Mouse (Mus musculus) myocyte (in vitro differentiated cells): ENCODE results near the gene Xylt2. TPM values are rescaled to one million over a fixed set of nuclear protein-coding genes. Genes with fewer than 3 reads are reported as not detected.
"Not testable (repeated sequence)": the region's sequence is repeated elsewhere in the genome, so short reads cannot be mapped to it uniquely, and the experiment has no call there.

Experiments used
- H3K27me3 ChIP-seq: one replicate; pipeline ENCODE4 v1.6.1; 2011; ENCODE audit not compliant: control insufficient read depth, insufficient read depth, insufficient read length
- H3K36me3 ChIP-seq: one replicate; pipeline ENCODE4 v1.6.1; 2011; ENCODE audit not compliant: control insufficient read depth, insufficient read depth
- H3K4me2 ChIP-seq: one replicate; pipeline ENCODE4 v1.6.1; 2011; ENCODE audit warnings: low read depth, control low read depth
- H3K4me3 ChIP-seq: one replicate; pipeline ENCODE4 v1.5.1; 2011; ENCODE audit warnings: mild to moderate bottlenecking, control low read depth, moderate library complexity
- H3K79me2 ChIP-seq: one replicate; pipeline ENCODE4 v1.6.1; 2011; ENCODE audit not compliant: control insufficient read depth, insufficient read depth
- H3ac ChIP-seq: one replicate; pipeline ENCODE4 v1.6.1; 2011; ENCODE audit not compliant: control insufficient read depth, insufficient read length
- CEBPB ChIP-seq: IDR thresholded peaks from 2 replicates; pipeline ENCODE4 v1.6.1; 2011; ENCODE audit warnings: mild to moderate bottlenecking, moderate library complexity; ENCODE audit not compliant: poor library complexity, insufficient read depth, severe bottlenecking
- E2F4 ChIP-seq: IDR thresholded peaks from one replicate; pipeline ENCODE4 v1.6.1; 2011; ENCODE audit warnings: mild to moderate bottlenecking, control low read depth, moderate library complexity; ENCODE audit not compliant: insufficient read depth
- MAX ChIP-seq: IDR thresholded peaks from one replicate; pipeline ENCODE4 v1.6.1; 2011; ENCODE audit warnings: low read depth, mild to moderate bottlenecking, control low read depth
- MYOD1 ChIP-seq, 3 experiments: IDR thresholded peaks; one replicate each; pipeline ENCODE4 v1.6.1; 2011; ENCODE audit warnings: control low read depth in 2 of 3, low read depth in 2 of 3, mild to moderate bottlenecking in 2 of 3, moderate library complexity in 1 of 3; ENCODE audit not compliant: insufficient read length in 2 of 3, control insufficient read depth in 1 of 3
- MYOG ChIP-seq, 3 experiments: IDR thresholded peaks; one replicate each; pipeline ENCODE4 v1.6.1; 2011; ENCODE audit warnings: control low read depth in 2 of 3, low read depth in 2 of 3, mild to moderate bottlenecking in 2 of 3; ENCODE audit not compliant: insufficient read length in 2 of 3, control insufficient read depth in 1 of 3, insufficient read depth in 1 of 3
- POLR2A ChIP-seq: IDR thresholded peaks from one replicate; pipeline ENCODE4 v1.6.1; 2011; ENCODE audit warnings: low read depth, mild to moderate bottlenecking, control low read depth, moderate library complexity; ENCODE audit not compliant: insufficient read length
- POLR2AphosphoS2 ChIP-seq: IDR thresholded peaks from one replicate; pipeline ENCODE4 v1.6.1; 2011; ENCODE audit warnings: low read depth, control low read depth; ENCODE audit not compliant: insufficient read length
- REST ChIP-seq: IDR thresholded peaks from one replicate; pipeline ENCODE4 v1.6.1; 2011; ENCODE audit warnings: mild to moderate bottlenecking, control low read depth, moderate library complexity; ENCODE audit not compliant: insufficient read depth, insufficient read length
- SRF ChIP-seq: IDR thresholded peaks from one replicate; pipeline ENCODE4 v1.6.1; 2011; ENCODE audit warnings: low read depth; ENCODE audit not compliant: control insufficient read depth, insufficient read length
- TCF12 ChIP-seq: IDR thresholded peaks from one replicate; pipeline ENCODE4 v1.6.1; 2011; ENCODE audit warnings: mild to moderate bottlenecking, control low read depth; ENCODE audit not compliant: poor library complexity, insufficient read depth, severe bottlenecking
- TCF3 ChIP-seq: IDR thresholded peaks from one replicate; pipeline ENCODE4 v1.6.1; 2011; ENCODE audit warnings: low read depth, control low read depth; ENCODE audit not compliant: insufficient read length
- USF1 ChIP-seq: IDR thresholded peaks from one replicate; pipeline ENCODE4 v1.6.1; 2011; ENCODE audit warnings: low read depth, mild to moderate bottlenecking, control low read depth, moderate library complexity
- polyA plus RNA-seq: library from polyadenylated mRNA; unstranded; fragments of >200 nt; fragmentation: generic; extraction: Trizol; gene quantifications from one replicate; pipeline ENCODE4 v1.2.1, GENCODE M21; 2012; ENCODE audit warnings: missing spikeins

Gene Xylt2
- polyA plus RNA-seq, 1 experiment = 14.8 TPM

- TF ChIP-seq USF1 = peak; percentile 97
- TF ChIP-seq E2F4 = peak; percentile 94
- peak; percentile 52 for TF ChIP-seq POLR2A
- TF ChIP-seq SRF = no peak
- no peak for TF ChIP-seq MYOG (IDR thresholded peaks at IDR 0.05; ENCODE audit: control insufficient read depth in 1 of 3, insufficient read depth in 1 of 3, insufficient read length in 2 of 3, low read depth in 2 of 3)
- H3K36me3 ChIP-seq = peaks cover 6% of the 10 kb centered on the region
- H3ac ChIP-seq = peak within 1 kb of the TSS; percentile 8
- peak within 1 kb of the TSS; percentile 92 for H3K4me2 ChIP-seq
- no peaks in the 10 kb centered on the region for H3K27me3 ChIP-seq
- peaks cover 11% of the 10 kb centered on the region for H3K79me2 ChIP-seq
- H3K4me3 ChIP-seq = peak within 1 kb of the TSS; percentile 62
Observed at GRCm38 (mm10) chr11:94653663-94654436, 23.5 kb downstream of the Xylt2 start, which contains the start of the genes Mrpl27 and Eme1. TSS of gene Mrpl27 (plus strand) at chr11:94653767. TSS of gene Eme1 (minus strand) at chr11:94653964.

GRCm38 (mm10) chr11:94652973-94653372 is 24.3 kb downstream of the Xylt2 start:
- Histone ChIP-seq H3K4me3 (peak overlapping the region; percentile 62), H3K79me2 (peaks cover 11% of the 10 kb centered on the region), H3K36me3 (no peaks in the 10 kb centered on the region), H3K4me2 (peak overlapping the region; percentile 63), H3ac (no peak overlapping the region), H3K27me3 (no peaks in the 10 kb centered on the region)
- no peak for TF ChIP-seq REST
- no peak for TF ChIP-seq POLR2A
- TF ChIP-seq SRF = no peak
- TF ChIP-seq MYOG (IDR thresholded peaks at IDR 0.05; ENCODE audit: control insufficient read depth in 1 of 3, insufficient read depth in 1 of 3, insufficient read length in 2 of 3, low read depth in 2 of 3) = no peak
- no peak for TF ChIP-seq MAX
- TF ChIP-seq TCF12 = no peak
- TF ChIP-seq E2F4 = no peak
- no peak for TF ChIP-seq TCF3
- TF ChIP-seq POLR2AphosphoS2 = no peak
- no peak for TF ChIP-seq CEBPB
- TF ChIP-seq USF1 = no peak

- H3K27me3 ChIP-seq, H3K4me2 ChIP-seq, H3K36me3 ChIP-seq: not testable (repeated sequence)
Observed at GRCm38 (mm10) chr11:94651241-94651640, 26.1 kb downstream of the Xylt2 start.

GRCm38 (mm10) chr11:94646457-94646856 is 30.9 kb downstream of the Xylt2 start:
- Histone ChIP-seq H3ac (no peak overlapping the region), H3K27me3 (no peaks in the 10 kb centered on the region), H3K36me3 (peaks cover 17% of the 10 kb centered on the region), H3K4me2 (no peak overlapping the region), H3K79me2 (no peaks in the 10 kb centered on the region), H3K4me3 (no peak overlapping the region)
- TF ChIP-seq SRF (no peak), POLR2AphosphoS2 (peak; percentile 80), MYOD1 (IDR thresholded peaks at IDR 0.05; ENCODE audit: control insufficient read depth in 1 of 3, insufficient read length in 2 of 3, low read depth in 2 of 3) (no peak), POLR2A (no peak), TCF3 (no peak), MAX (no peak), TCF12 (no peak), USF1 (no peak), E2F4 (no peak)

More at GRCm38 (mm10) chr11:94651241-94651640, 26.1 kb downstream of the Xylt2 start:
- not testable (repeated sequence) for H3ac ChIP-seq, H3K4me3 ChIP-seq
- H3K79me2 ChIP-seq = peaks cover 11% of the 10 kb centered on the region

GRCm38 (mm10) chr11:94644461-94645219 is 32.7 kb downstream of the Xylt2 start:
- Histone ChIP-seq H3K4me2 (no peak overlapping the region), H3K27me3 (no peaks in the 10 kb centered on the region), H3K79me2 (no peaks in the 10 kb centered on the region), H3K36me3 (peaks cover 23% of the 10 kb centered on the region), H3ac (no peak overlapping the region), H3K4me3 (no peak overlapping the region)
- TF ChIP-seq POLR2A = no peak
- TF ChIP-seq E2F4 = no peak
- no peak for TF ChIP-seq POLR2AphosphoS2
- no peak for TF ChIP-seq MYOD1 (IDR thresholded peaks at IDR 0.05; ENCODE audit: control insufficient read depth in 1 of 3, insufficient read length in 2 of 3, low read depth in 2 of 3)
